Mouse (Mus musculus) kidney, postnatal 0 days (tissue): Measurements from ENCODE around the gene Gm11172. TPM values are rescaled to one million over a fixed set of nuclear protein-coding genes. Genes with fewer than 3 reads are reported as not detected.
"Not testable (repeated sequence)": the region's sequence is repeated elsewhere in the genome, so short reads cannot be mapped to it uniquely, and the experiment has no call there.

Experiments used
- ATAC-seq: fragments of 200-750 bp; cut with Nextera tagmentation; replicated peaks from 2 replicates; pipeline ENCODE4 v1.8.0; 2017; ENCODE audit warnings: low read depth, moderate number of reproducible peaks, moderate TSS enrichment, moderate library complexity; ENCODE audit not compliant: low FRiP score
- DNase-seq: peaks from one replicate; pipeline ENCODE4 v3.0.0-alpha.2; 2016; ENCODE audit warnings: low spot score
- H3K27ac ChIP-seq: fragments of 300-500 bp; sonication (generic); 2 replicates; pipeline ENCODE4 v1.5.1; 2014; ENCODE audit warnings: mild to moderate bottlenecking
- H3K27me3 ChIP-seq: fragments of 300-500 bp; sonication (generic); 2 replicates; pipeline ENCODE4 v1.6.1; 2014; ENCODE audit warnings: low read length, mixed read lengths; ENCODE audit not compliant: insufficient read depth
- H3K36me3 ChIP-seq: fragments of 300-500 bp; sonication (generic); 2 replicates; pipeline ENCODE4 v1.6.1; 2014; ENCODE audit warnings: low read length, mixed read lengths; ENCODE audit not compliant: insufficient read depth
- H3K4me1 ChIP-seq: fragments of 300-500 bp; sonication (generic); replicated peaks from 2 replicates; pipeline ENCODE4 v1.6.1; 2014; ENCODE audit warnings: antibody characterized with exemption, low read length, mixed read lengths; ENCODE audit not compliant: insufficient read depth
- H3K4me2 ChIP-seq: fragments of 300-500 bp; sonication (generic); 2 replicates; pipeline ENCODE4 v1.6.1; 2014; ENCODE audit warnings: mild to moderate bottlenecking, low read length, moderate library complexity, mixed read lengths
- H3K4me3 ChIP-seq: fragments of 300-500 bp; sonication (generic); replicated peaks from 2 replicates; pipeline ENCODE4 v1.5.1; 2014; ENCODE audit warnings: low read depth, low read length
- H3K9ac ChIP-seq: fragments of 300-500 bp; sonication (generic); 2 replicates; pipeline ENCODE4 v1.6.1; 2014; ENCODE audit warnings: low read depth, low read length
- H3K9me3 ChIP-seq: fragments of 300-500 bp; sonication (generic); replicated peaks from 2 replicates; pipeline ENCODE4 v1.6.1; 2016; ENCODE audit warnings: low read length, inconsistent platforms, mixed read lengths
- CTCF ChIP-seq: IDR thresholded peaks from 2 replicates; pipeline ENCODE4 v1.5.1; 2016; ENCODE audit warnings: antibody characterized with exemption, low read depth, mild to moderate bottlenecking, moderate library complexity
- WGBS: fragments of 180-500 bp; shearing (Covaris S2); extraction: QIAGEN DNeasy Blood & Tissue Kit; methylation state at CpG from one replicate; pipeline ENCODE4 v1.1.7; 2014; 5-methylcytosine and 5-hydroxymethylcytosine counted together
- polyA plus RNA-seq: library from polyadenylated mRNA; unstranded; fragments of >200 nt; fragmentation: Nextera tagmentation; extraction: Ambion mirVana; gene quantifications from 2 replicates; pipeline ENCODE4 v1.2.1, GENCODE M21; 2015

Gene Gm11172
- polyA plus RNA-seq, 1 experiment from 2014 or later: not detected

- Histone ChIP-seq H3K4me2 (no peak overlapping the region), H3K4me1 (peaks cover 21% of the 10 kb centered on the region), H3K9ac (no peak overlapping the region), H3K9me3 (no peaks in the 10 kb centered on the region), H3K36me3 (no peaks in the 10 kb centered on the region), H3K4me3 (no peak overlapping the region), H3K27me3 (no peaks in the 10 kb centered on the region), H3K27ac (no peak overlapping the region)
- DNase-seq (no peak), ATAC-seq (no peak)
- TF ChIP-seq CTCF: no peak
- WGBS: 60% methylated on average over 4 of the region's 4 CpGs
These were observed 23.8 kb upstream of the Gm11172 start for GRCm38 (mm10) chr16:10788866-10789265.

- no peak for TF ChIP-seq CTCF
- WGBS: 77% methylated on average over 9 of the region's 9 CpGs
- no peak within 1 kb of the TSS for H3K4me2 ChIP-seq
These were observed 22.0 kb upstream of the Gm11172 start, which contains the start of gene Prm3 for GRCm38 (mm10) chr16:10790702-10791101. TSS of gene Prm3 (minus strand) at chr16:10790914.

GRCm38 (mm10) chr16:10796034-10796433 lies 16.7 kb upstream of the Gm11172 start, which contains the start of gene Prm2:
TSS of gene Prm2 (minus strand) at chr16:10796134.
- no peaks in the 10 kb centered on the region for H3K4me1 ChIP-seq
- no peak for DNase-seq
- no peaks in the 10 kb centered on the region for H3K36me3 ChIP-seq
- no peak within 1 kb of the TSS for H3K27ac ChIP-seq
- TF ChIP-seq CTCF: no peak
- H3K4me3 ChIP-seq: no peak within 1 kb of the TSS
- 80% methylated on average over 6 of the region's 6 CpGs for WGBS
- H3K4me2 ChIP-seq: no peak within 1 kb of the TSS
- 0 out of 2 replicates have a peak, but pooled peaks cover 3% of the 10 kb centered on the region for H3K27me3 ChIP-seq
- ATAC-seq: no peak
- H3K9me3 ChIP-seq: no peaks in the 10 kb centered on the region
- no peak within 1 kb of the TSS for H3K9ac ChIP-seq

More at GRCm38 (mm10) chr16:10790702-10791101, 22.0 kb upstream of the Gm11172 start, which contains the start of gene Prm3:
- Histone ChIP-seq H3K4me3 (no peak within 1 kb of the TSS), H3K27ac (no peak within 1 kb of the TSS), H3K9ac (no peak within 1 kb of the TSS), H3K9me3 (no peaks in the 10 kb centered on the region), H3K4me1 (peaks cover 15% of the 10 kb centered on the region; the same call in 1 of the 2 replicates), H3K27me3 (no peaks in the 10 kb centered on the region), H3K36me3 (no peaks in the 10 kb centered on the region)
- no peak for ATAC-seq
- no peak for DNase-seq

GRCm38 (mm10) chr16:10802420-10802819 lies 10.3 kb upstream of the Gm11172 start:
- not testable (repeated sequence) for H3K36me3 ChIP-seq, H3K4me1 ChIP-seq, ATAC-seq, H3K9me3 ChIP-seq, H3K4me3 ChIP-seq, H3K4me2 ChIP-seq, H3K27ac ChIP-seq, H3K9ac ChIP-seq, H3K27me3 ChIP-seq, DNase-seq
- 82% methylated on average over 3 of the region's 3 CpGs for WGBS

- H3K27ac ChIP-seq: no peak within 1 kb of the TSS
- DNase-seq (no peak), ATAC-seq (no peak)
- no peak within 1 kb of the TSS for H3K4me2 ChIP-seq
- 67% methylated on average over 10 of the region's 10 CpGs for WGBS
- H3K36me3 ChIP-seq: no peaks in the 10 kb centered on the region
- H3K4me1 ChIP-seq: no peaks in the 10 kb centered on the region
- TF ChIP-seq CTCF: no peak
- H3K9ac ChIP-seq: no peak within 1 kb of the TSS
- no peaks in the 10 kb centered on the region for H3K27me3 ChIP-seq
- no peak within 1 kb of the TSS for H3K4me3 ChIP-seq
- no peaks in the 10 kb centered on the region for H3K9me3 ChIP-seq
These were observed 6.8 kb upstream of the Gm11172 start, which contains the start of gene Prm1 for GRCm38 (mm10) chr16:10805789-10806527. TSS of gene Prm1 (minus strand) at chr16:10805839.

GRCm38 (mm10) chr16:10810376-10810775 lies 2.3 kb upstream of the Gm11172 start:
- Histone ChIP-seq H3K9me3 (no peaks in the 10 kb centered on the region), H3K4me3 (no peak overlapping the region), H3K4me1 (no peaks in the 10 kb centered on the region), H3K27ac (no peak overlapping the region), H3K9ac (no peak overlapping the region), H3K27me3 (no peaks in the 10 kb centered on the region), H3K4me2 (no peak overlapping the region), H3K36me3 (no peaks in the 10 kb centered on the region)
- DNase-seq: no peak
- no peak for ATAC-seq
- no peak for TF ChIP-seq CTCF
- 88% methylated on average over 1 of the region's 1 CpGs for WGBS
